Mouse (Mus musculus) brain, embryonic 18.5 days (tissue): Measurements from ENCODE around the gene Enpp3.
"Not testable (repeated sequence)": the region's sequence is repeated elsewhere in the genome, so short reads cannot be mapped to it uniquely, and the experiment has no call there.

ENCODE experiments used
- DNase-seq: peaks from one replicate; pipeline ENCODE4 v3.0.0-alpha.2; 2012; ENCODE audit warnings: low read depth, low spot score

Gene Enpp3

GRCm38 (mm10) chr10:24822842-24823241, 19.8 kb downstream of the Enpp3 start:
- DNase-seq, result no peak

- no peak for DNase-seq
Observed at GRCm38 (mm10) chr10:24821990-24822676, 20.5 kb downstream of the Enpp3 start.

- no peak for DNase-seq
Observed at GRCm38 (mm10) chr10:24819526-24819925, 23.1 kb downstream of the Enpp3 start.

- no peak for DNase-seq
Observed at GRCm38 (mm10) chr10:24810639-24811038, 32.0 kb downstream of the Enpp3 start.

- no peak for DNase-seq
Observed at GRCm38 (mm10) chr10:24806756-24807155, 35.9 kb downstream of the Enpp3 start.

GRCm38 (mm10) chr10:24805876-24806275, 36.7 kb downstream of the Enpp3 start:
- DNase-seq, result no peak

- DNase-seq, result no peak
Observed at GRCm38 (mm10) chr10:24805173-24805572, 37.5 kb downstream of the Enpp3 start.

GRCm38 (mm10) chr10:24802742-24803244, 39.8 kb downstream of the Enpp3 start:
- DNase-seq, result not testable (repeated sequence)

- DNase-seq, result no peak
Observed at GRCm38 (mm10) chr10:24801796-24802195, 40.8 kb downstream of the Enpp3 start.

- DNase-seq, result no peak
Observed at GRCm38 (mm10) chr10:24797246-24797645, 45.4 kb downstream of the Enpp3 start.

- no peak for DNase-seq
Observed at GRCm38 (mm10) chr10:24792756-24793155, 49.9 kb downstream of the Enpp3 start.

- DNase-seq, result no peak
Observed at GRCm38 (mm10) chr10:24789747-24790545, 52.7 kb downstream of the Enpp3 start.

GRCm38 (mm10) chr10:24785345-24785744, 57.3 kb downstream of the Enpp3 start:
- DNase-seq, result no peak

GRCm38 (mm10) chr10:24784624-24785276, 57.9 kb downstream of the Enpp3 start:
- DNase-seq, result no peak

GRCm38 (mm10) chr10:24783946-24784345, 58.7 kb downstream of the Enpp3 start:
- DNase-seq, result no peak

GRCm38 (mm10) chr10:24778643-24779020, 64.0 kb downstream of the Enpp3 start:
- no peak for DNase-seq

- DNase-seq, result no peak
Observed at GRCm38 (mm10) chr10:24777916-24778642, 64.5 kb downstream of the Enpp3 start.

GRCm38 (mm10) chr10:24769496-24769895, 73.1 kb downstream of the Enpp3 start:
- DNase-seq, result no peak

- DNase-seq, result no peak
Observed at GRCm38 (mm10) chr10:24767695-24768094, 74.9 kb downstream of the Enpp3 start.

- DNase-seq, result no peak
Observed at GRCm38 (mm10) chr10:24766061-24766460, 76.6 kb downstream of the Enpp3 start.

- DNase-seq, result no peak
Observed at GRCm38 (mm10) chr10:24765151-24765755, 77.4 kb downstream of the Enpp3 start.
